Mouse (Mus musculus): Measurements from ENCODE around the gene Gm42906.

Gene Gm42906

DNA sequence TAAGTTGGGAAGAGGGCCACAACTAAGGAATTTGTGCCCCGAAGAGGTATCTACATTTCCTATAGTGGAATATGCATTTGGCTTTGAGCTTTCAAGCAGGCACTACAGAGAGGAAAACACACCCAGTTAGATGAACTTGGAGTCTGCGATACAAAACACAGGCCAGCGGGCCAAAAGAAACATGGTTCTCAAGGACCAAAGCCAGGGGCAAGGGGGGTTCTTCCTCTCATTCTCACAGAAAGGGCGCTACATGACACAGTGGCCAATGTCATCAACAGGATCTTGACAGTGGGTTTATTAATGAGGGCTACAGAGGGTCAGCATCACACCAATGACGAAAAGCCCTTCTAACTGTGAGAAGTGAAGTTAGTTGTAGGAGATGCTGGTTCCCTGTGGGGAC is 370.2 kb downstream of the Gm42906 start:
- DNase-seq = no peak

DNA sequence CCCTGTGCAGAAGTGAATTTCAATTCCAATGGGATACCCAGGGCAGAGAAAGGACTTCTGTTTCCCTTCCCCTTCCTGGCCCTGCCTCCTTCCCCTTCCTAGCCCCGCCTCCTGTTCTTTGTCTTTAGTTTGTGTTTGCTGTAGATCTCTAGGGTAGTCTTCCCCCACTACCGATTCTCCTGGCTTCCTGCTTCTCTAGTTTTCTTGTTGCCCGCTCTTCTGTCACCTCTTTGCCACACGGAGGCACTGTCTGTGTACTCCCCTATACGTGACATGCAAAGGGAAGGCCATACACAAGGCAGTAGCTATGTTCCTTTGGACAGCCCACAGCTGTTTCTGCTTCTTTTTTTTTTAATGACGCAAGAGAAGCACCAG is 371.1 kb downstream of the Gm42906 start:
- DNase-seq = peak; percentile 69

DNA sequence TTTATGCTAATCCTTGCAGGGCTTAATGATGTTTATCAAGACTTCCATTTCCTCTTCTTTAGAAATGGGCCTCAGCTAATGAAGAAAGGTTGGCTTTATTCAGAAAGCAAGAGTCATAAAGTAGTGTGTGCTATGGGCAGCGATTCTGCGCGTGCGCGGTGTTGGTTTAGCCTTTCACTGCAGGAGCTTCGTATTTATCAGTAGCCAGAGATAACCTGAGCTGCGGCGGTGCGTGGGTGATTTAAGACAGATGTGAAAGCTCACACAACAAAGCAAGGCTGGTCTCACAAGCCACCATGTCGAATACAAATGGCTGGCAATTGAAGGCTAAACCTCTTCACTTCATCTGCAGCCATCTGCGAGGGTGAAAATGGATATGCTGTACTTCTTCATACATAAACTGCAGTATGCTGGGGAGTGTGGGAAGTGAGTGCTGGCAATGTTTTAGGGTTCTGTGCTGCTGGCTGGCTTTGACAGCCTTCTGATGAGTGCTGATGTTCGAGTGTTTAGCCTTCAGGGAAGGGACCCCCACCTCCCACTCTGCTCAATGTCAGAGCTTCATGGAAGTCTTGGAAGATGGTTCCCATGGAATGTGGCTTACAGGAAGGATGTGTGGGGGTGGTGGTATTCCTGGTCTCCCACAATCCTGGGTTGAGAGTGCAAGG is 371.6 kb downstream of the Gm42906 start:
- no peak for DNase-seq

DNA sequence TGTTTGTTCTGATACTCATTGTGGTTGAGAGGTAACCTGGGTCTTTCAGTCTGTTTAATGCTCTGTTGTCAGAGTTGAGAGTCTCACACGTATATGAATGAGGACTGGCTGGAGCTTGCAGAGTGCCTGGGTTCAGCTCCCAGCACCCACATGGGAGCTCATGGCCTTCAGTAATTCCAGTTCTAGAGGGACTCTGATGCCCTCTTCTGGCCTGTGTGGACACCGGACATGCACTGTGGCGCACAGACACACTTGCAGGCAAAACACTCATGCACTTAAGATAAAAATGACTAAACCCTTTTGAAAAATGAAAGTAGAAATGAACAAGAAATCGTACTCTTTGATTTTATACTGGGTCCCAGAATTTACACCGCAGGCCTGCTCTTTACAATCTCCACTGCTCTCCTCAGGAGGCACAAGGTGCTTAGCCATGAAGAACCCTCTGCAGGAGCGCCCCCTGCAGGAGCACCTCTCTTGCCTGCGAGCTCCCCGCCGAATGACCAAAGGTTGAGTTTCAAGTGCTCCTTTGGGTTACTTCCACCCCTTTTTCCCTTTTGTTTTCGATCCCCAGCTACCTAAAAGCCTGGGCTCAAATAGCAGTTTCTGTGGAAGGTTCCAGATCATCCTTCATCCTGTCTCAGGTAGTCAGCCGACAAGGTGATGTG is 372.4 kb downstream of the Gm42906 start:
- no peak for DNase-seq

DNA sequence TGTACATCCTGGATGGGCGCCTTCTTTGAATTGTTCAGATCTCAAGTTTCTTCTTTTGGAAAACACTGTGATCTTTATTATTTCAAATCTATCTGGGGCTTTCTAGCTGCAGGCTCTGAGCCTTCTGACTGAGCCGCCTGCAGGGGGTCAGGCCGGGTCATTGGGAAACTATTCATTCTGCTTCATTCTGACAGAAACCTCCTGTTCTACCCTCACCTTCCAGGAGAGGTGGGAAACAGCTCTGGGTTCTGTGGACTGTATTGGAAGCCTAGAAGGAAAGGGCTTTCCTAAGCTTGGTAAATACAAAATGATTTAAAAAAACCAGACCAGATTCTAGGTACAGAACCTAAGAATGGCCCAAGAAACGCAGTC is 373.2 kb downstream of the Gm42906 start:
- no peak for DNase-seq

DNA sequence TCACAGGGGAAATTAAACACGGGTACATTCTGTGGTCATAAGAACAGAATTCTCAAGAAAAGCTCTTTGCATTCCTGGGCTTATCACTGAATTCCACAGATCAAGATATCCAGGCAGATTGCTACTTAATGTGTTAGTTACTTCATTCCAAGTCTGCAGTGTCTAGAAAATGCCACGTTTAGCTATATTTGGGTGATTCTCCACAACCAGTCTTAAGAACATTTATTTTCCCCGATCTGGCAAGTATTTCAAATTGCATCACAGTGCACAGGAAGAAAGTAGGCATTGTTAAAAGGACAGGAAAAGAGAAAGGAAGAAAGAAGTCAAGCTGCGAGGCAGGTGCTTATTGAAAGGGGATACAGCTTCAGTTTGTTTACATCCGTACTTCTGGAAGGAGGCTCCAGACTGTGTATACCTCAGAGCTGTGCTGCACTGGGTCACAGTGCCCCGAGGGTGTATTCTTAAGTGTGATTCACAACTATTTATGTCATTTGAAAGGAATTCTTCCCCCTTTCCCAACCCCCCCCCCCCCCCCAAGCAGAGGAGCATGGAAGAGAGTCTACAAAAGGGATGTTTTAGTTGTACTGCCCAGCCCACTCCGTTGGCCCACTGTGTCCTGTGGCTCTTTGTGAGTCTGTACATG is 373.7 kb downstream of the Gm42906 start:
- DNase-seq = peak; percentile 40

DNA sequence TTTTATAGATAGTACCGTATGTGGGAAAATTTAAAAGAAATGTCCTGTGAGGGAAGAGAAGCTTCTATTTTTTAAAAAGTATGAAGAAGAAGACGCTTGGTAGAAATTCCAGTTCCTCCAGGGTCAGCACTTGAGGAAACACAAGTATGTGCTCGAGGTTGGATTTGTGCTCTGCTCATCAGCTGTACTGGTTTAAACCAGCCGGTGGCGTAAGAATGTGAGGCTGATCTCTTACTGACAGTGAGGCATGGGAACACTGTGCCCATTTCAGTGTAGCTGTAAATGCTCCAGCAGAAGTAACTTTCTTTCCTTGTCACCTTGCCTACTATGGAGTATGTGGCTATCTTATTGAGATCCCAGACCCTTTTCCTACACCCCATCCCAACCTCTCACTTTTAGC is 374.8 kb downstream of the Gm42906 start:
- DNase-seq = peak; percentile 70

DNA sequence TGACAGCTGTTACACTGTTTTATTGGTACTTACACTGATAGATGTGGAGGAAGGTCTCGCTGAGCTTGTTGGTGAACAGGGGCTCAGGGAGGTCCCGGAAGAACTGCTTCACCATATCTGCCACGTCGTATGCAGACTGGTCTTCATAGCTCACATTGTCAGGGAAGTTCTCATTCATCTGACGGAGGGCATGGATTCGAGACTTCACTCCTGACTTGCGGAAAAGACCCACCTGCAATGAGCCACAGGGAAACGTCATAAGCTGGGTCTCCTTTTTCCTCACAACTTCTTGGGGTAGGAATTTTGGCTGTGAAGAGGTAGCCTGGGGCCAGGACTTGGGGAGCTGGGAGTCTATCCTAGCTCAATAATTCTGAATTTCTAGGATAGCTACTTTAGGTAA is 375.6 kb downstream of the Gm42906 start:
- DNase-seq = no peak

DNA sequence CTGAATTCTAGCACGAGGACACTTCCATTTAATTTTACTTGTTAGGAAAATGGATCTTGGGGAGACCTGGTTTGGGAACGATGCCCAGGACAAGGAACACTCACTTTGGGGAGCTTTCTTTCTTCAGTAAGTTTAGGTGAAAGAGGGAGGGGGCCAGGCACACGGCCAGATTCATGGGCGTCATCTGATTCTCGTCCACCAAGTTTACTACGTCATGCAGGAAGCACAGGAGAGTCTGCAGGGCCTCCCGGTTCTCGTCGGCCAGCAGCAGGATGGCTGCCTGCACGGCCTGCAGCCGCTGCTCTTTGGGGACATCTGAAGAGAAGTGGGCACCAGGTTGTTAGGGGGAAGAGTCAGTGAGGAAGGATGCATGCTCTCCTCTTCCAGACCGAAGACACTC is 380.5 kb downstream of the Gm42906 start:
- DNase-seq = peak; percentile 60

DNA sequence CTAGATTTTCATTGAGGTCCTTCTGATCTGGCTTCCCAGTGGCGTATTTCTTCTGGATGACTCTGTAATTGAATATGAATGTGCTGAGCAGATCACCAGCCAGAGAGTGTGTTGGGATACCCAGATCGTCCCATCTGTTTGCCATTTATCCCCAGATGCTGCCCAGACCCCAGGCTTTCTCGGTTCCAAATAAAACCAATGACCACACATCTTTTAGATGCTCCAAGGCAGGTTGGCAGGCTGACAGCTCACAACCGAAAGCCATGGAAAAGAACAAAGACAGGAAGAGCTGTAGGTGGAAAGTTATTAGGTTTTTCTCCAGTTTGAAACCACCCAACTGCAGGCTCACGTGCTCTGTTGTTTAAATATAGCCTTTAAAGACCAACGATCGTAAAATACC is 381.0 kb downstream of the Gm42906 start:
- DNase-seq = peak; percentile 59

DNA sequence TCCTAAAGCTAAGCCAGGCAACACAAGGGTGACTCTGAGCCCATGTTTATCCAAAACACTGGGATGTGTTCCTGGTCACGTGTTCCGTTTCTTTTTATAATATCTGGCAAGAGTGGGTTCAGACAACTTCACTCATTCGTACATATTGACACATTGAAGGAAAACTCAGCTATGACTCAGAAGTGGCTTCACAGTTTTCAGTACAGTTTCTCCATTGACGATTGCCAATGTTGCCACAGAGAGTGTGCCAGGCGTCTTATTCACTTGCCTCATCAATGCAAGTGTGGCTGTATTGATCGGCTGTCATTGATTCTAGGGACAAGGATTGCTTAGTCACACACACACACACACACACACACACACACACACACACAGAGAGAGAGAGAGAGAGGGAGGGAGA is 381.8 kb downstream of the Gm42906 start:
- no peak for DNase-seq

DNA sequence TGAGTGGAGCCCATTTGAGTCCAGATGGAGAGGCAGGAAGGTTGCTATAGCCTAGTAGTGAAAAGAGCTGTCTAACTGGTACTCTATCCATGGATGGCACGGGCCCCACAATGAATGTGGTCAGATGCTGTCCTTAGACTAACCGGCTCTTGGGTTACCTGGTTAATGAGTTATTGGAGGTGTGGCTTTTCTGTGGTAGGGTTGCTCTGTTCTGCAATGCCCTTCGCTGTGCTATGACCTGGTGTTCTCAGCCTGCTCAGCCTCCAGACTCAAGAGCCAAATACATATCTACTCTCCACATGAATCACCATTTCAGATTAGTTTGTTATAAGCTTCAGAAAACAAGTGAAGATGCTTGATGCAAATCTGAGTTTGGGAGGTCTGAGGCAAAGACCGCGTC is 385.1 kb downstream of the Gm42906 start:
- DNase-seq = no peak

DNA sequence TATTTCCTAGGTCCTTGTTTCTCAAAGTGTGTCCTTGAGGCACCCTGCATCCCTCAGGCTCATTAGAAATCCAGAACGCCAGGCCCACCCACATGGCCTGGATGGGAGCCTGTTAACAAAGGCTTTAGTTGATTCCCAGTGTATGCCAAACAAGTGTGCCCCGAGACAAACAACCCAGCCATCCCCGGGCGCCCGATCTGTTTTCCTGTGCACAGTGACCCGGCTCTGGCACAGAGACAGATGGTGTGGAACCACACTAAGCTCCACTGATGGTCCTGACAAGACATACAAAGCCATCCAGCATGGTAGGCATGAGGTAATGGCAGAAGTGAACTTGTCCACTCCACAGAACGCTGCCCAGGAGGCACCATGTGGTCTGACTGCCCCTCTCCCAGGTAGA is 390.1 kb downstream of the Gm42906 start:
- DNase-seq = no peak

DNA sequence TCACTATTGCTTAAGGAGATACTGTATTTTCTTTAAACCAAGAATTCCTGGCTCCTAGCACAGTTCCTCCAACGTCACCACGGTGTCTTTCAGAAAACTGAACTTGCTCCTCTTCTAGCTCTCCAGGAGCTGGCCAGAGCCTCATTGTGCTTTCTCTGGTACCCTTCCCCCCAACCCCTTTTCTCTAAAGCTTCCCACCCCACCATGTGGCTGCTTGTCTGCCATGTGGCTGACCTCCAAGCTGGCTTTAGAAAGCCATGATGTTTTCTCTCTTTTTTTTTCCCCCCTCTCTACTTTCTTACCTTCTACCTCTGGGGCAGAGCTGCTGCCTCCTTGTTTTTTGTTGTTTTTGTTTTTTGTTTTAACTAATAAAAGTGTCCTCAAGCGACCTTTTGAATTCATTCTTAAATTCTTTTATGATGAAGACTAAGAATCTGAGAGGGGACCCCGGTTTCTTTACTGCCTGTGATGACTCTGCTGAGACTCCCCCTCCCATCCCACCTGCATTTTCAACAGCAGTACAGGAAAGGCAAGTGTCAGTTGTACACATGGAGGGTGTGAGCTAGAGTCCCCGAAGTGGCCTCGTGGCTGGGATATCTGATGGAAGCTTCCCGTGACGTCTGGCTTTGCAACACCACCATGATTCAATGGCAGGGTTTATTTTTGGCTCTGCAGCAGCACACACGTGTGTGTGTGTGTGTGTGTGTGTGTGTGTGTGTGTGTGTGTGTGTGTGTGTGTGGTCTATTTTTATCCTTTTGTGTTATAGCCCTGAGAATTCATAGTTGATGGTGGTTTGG is 393.0 kb downstream of the Gm42906 start:
- DNase-seq = no peak

DNA sequence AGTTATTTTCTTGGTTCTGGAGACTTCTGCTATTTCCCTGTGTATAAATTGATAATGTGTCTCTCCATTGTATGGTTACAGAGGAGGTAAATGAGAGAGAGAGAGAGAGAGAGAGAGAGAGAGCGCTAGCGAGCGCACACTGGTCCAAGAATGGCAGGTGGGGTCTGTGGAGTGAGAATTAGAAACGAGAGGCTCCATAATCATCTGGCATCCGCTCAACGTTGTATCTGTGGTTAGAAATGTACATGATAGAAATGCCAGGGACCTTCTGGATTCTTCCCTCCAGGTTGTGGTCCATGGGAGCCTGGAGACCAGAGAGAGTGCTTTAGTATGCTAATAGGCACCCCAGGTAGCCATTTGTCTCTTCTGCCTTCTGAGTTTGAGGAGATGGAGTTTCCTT is 399.1 kb downstream of the Gm42906 start:
- no peak for DNase-seq

DNA sequence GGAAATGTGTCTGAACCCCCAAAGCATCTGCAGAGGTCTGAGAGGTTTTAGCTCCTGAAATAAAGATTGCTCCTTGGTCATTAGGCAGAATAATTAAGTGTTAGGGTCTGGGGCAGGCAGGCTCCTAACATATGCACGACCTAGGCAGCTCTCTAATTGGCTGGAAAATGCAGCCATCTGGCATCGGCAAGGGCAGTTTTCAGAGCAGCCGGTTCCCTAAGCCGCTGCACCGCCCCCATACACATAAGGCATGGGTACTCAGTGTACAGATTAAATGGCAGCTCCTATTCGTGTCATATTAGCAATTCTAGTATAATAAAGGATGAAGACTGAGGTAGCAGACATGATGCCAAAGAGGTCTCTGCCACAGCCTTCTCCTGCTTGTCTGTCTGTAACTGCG is 400.8 kb downstream of the Gm42906 start:
- DNase-seq = no peak

DNA sequence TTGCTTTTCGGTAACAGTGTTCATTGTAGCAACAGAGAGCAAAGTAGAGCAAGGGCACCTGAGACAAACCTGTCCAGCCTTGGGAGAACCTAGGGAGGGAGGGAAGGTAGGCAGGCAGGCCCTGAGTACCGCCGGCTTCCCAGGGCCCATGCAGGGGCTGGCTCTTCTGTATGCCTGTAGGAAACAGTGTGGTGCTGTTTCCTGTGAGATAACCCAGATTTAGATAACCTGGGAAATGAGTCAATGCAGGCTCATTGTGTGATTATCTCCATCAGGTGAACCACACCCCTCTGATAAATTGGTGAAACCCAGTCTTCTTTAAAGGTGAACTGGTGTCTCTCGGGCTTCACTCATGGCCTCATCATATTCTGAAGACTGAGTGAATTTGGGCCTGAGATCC is 401.9 kb downstream of the Gm42906 start:
- no peak for DNase-seq

DNA sequence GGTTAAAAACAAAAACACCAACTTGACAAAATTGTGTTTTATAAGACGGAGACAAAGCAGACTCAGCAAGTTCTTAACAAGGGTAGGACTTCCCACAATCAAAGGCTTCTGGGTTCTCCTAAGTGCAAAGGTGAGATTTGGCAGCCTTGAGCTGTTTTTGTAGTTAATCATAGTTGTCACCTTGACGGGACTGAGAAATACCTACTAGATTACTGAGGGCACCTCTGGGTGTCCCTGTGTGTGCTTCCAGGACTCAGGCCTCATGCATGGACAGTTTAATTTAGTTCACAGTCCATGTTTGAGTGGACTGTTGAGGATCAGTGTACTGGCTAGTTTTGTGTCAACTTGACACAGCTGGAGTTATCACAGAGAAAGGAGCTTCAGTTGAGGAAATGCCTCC is 403.5 kb downstream of the Gm42906 start:
- no peak for DNase-seq

DNA sequence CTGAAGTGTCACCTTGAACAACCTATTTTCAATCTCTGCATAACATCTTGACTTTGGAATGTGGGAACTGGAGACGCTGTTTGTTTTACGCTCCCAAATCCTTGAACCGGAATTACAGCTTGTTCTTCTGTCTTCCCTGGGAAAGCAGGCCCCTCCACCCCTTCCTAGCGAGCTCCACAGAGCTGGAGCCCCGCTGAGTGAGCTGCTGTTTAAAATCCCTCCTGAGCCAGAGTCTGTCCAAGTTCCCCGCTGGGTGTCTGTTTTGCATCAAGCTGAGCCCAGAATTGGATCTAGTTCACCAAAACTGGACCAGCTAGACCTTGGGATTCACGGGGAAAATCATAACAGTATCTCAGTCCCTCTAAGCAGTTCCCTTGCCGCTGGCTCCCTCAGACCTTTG is 404.5 kb downstream of the Gm42906 start:
- peak; percentile 45 for DNase-seq

DNA sequence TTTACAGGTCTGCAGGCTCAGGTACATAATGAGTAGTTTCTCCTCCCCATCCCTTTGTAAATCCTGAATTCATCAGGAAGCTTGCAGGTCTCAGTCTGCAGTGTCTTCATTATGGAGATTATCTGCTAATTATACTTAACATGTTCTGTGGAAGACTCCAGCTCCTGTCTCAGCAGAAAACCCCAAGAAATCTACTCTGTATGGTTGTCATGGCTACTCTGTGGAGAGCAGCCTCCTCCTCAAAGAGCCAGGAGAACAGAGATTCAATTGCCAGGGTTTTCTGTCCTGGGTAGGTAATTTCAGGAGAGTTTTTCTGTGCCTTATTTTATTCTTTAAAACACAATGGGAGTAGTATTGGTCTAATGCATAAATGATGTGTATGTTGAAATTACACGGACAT is 405.0 kb downstream of the Gm42906 start:
- no peak for DNase-seq

DNA sequence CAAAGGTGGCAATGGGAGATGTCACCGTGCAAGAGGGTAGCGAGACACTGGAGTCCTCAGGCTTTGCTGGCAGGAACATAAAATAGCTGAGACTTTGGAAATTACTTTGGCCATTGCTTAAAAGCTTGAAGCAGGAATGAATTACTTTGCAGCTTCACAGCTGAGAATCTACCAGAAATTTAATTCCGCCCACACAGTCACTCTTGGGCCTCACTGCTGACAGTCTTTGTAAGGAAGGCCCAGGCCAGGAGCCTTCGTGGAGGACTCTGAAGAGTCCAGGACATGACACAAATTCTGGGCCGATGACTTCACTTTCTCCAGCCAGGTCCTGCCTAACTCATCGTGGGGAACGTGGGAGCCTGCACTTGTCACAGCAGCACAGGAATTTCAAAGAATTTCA is 405.9 kb downstream of the Gm42906 start:
- DNase-seq = no peak

DNA sequence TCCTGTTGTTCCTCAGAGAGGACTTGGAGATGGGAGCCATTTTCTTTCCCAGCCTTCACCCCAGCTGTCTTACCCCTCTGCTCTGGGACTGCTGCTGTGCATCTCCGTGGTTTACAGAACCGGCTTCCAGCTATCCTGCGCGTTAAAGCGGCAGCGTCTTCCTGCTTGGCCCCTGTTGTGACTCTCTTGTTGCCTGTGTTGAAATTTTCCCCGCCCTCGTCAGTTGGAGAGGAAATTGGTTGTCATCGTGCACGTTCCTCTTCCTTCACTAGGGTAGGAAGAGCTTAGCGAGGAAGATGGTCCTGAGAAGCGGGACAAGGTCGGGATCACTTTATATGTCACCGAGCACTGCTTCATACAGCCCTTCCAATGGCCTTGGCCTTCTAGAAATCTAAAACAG is 407.1 kb downstream of the Gm42906 start:
- DNase-seq = peak; percentile 32

DNA sequence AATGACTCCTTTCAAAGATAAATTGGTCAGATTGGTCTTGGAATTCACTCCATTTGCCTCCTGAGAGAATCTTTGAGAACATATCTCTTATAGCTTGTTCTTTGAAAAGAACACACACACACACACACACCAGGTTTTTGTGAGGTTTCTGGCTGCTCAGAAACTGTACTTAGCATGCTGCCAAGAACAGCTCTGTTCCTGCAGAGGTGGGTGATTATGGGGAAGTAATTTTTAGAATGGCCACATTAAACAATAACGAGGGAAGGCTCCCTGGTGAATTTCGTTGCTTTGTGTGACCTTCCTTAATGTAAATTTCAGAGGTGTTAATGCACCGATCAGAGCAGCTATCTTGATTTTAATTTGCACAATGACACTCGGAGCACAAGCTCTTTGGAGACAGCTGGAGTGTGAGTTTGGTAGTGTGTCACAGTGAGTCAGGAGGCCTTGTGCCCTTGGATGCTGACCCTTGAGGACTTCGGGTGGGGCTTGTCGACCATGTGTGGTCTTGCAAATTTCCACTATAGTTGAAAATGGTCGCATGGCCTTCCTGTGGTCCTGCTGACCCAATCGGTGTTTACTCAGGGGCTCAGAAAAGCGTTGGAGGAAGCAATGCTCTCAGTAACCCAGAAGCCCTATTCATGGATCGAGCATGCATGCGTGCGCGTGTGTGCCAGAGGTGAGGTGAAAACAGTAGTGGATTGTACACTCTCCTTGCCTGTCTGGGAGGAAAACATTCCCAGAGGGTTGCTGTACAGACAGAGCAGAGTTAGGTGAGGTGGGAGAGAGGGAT is 407.7 kb downstream of the Gm42906 start:
- no peak for DNase-seq

All from lung, postnatal 36 days (tissue).